Mouse (Mus musculus) cerebellum, adult 8-10 months (tissue): ENCODE results near the gene Actr5.

Source experiments
- DNase-seq: peaks from one replicate; pipeline ENCODE4 v3.0.0; 2022

The Actr5 gene

GRCm38 (mm10) chr2:158614418-158614955, 10.2 kb upstream of the Actr5 start:
- DNase-seq, result no peak

DNA sequence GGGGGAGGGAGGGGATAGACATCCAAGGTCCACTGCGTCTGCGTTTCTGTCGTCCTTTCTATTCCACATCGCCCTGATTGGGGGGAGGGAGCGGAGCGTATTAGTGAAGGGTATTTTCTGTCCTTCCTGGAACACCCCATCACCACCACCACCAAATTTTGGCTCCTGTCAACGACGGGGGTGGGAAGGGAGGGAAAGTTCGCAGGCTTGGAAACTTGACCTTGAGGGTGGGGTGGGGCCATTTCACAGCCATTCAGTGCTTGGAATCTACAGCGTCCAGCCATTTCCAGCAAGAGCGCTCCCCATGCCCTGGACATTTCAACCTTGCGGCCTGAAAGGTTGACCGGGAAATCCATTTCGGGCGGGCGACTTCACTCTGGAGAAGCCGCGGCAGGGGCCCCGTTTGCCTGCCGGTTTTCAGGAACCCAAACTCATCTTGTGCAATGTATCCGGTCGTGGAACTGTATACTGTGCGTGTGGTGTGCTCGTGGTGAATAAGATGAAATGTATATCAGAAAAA, 9.5 kb upstream of the Actr5 start:
- no peak for DNase-seq

DNA sequence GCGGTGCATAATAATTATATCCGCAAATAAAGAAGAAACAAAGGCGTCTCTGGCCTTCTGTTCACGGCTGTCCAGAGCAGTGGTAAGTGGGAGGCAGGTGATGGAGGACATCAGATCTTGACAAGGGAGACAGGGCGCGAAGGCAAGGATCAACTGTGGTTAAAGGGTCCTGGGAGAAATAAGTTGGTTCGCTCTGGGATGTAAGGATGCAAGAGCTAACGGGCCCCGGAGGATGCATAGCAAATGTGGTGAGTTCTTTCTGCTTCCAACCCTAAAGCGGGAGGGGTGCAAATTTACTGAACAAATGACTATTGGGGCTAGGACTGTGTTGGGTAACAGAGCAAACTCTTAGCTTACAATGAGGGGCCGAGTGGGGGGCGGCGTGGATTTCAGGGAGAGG, 9.0 kb upstream of the Actr5 start:
- no peak for DNase-seq

GRCm38 (mm10) chr2:158616296-158616695, 8.4 kb upstream of the Actr5 start:
- no peak for DNase-seq

- DNase-seq, result no peak
Measured at GRCm38 (mm10) chr2:158616790-158617189, 7.9 kb upstream of the Actr5 start.

DNA sequence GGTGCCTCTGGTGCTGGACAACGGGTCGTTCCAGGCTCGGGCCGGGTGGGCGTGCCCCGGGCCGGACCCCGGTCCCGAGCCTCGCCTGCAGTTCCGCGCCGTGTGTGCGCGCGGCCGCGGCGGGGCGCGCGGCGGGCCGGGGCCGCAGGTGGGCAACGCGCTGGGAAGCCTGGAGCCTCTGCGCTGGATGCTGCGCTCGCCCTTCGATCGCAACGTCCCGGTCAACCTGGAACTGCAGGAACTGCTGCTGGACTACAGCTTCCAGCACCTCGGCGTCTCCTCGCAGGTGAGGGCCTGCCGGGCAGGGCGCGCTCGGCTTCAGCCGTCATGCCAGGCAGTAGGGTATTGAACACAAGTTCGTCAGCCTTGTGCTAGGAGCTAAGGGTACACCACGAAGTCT, 543 bp downstream of the Actr5 start:
- DNase-seq, result no peak

DNA sequence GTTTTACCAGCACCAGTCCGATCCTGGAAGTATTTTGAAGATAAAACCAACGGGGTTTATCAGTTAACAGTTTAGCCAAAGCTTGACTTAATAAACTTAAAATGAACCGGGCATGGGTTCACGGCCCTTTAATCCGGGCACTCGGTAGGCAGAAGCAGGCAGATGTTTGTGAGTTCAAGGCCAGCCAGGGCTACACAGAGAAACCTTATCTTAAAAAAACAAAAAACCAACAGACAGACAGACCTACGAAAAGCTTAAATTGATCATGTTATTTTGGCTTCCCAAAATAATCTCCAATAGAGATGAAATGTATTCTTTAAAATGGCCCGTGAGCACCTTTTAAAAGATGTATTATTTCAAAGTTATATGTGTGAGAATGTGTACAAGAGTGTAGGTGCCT, 1.0 kb downstream of the Actr5 start:
- DNase-seq, result no peak

DNA sequence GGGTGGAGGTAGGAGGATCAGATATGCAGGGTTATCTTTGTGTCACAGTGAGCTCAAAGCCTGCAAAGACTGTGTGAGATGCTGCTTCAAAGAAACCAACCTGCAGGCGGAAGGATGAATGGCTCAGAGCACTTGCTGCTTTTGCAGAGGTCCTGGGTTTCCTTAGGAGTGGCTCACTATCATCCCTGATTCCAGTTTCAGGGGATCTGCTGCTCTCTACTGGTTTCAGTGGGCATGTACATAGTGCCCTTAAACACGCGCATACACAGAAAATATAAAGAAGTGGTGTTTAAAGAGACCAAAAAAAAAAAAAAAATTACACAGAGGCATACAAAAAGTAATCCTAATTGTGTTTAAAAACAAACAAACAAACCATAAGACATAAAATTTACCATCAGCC, 4.2 kb downstream of the Actr5 start:
- DNase-seq, result no peak

- no peak for DNase-seq
Measured at GRCm38 (mm10) chr2:158629414-158629813, 4.7 kb downstream of the Actr5 start.

DNA sequence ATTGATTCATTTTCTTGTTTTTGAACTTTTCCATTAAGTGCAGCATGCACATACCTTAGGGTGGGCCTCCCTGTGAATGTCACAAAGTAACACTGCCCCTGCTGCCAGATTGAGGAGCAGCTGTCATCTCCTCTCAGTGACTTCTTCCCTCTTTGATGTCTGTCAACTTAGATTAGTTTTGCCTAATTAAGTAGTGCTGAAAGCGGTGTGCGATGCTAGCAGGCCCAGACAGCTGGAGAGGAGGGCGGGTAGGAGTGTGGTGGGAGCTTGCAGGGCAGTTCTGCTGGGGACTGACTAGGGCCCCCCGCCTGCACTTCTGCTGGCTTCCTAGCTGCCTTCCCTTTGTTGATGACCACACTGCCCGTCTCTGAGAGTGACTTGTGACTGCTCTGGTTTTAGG, 7.2 kb downstream of the Actr5 start:
- no peak for DNase-seq

GRCm38 (mm10) chr2:158641869-158642268, 17.2 kb downstream of the Actr5 start:
- peak; percentile 38 for DNase-seq

DNA sequence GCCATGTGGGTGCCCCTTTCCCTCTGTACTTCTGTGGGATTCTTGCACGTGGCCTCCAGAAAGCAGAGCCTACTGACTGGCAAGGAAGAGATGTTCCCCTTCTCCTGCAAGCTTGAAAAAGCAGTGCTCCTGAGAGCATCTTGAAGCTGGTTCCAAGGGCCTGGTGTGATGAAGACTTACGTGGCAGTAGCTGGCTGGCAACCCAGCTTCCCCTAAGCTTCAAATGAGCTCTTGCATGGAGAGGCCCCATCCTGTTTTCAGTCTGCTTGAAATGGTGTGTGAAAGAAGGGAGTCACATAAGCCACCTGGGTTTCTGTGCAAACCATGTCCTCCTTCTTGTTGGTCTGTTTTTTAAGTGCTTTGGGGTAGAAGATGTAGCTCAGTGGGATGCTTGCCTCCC, 17.9 kb downstream of the Actr5 start:
- no peak for DNase-seq

DNA sequence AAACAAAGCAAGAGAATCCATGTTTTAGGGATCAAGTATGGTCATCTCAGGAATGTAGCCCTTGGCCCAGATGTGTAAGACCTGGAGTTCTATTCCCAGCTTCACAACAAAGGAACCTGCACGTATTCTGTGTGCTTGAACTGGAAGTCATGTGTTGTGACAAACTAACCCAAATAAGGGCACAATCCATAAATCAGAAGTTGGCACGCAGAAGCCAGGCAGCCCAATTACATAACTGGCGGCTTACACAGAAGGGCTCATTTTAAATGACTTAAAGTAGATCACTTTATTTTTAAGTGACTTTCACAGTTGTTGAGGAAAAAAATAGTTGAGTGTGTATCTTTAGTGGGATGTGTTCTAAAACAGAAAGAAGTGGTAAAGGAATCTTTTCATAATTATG, 19.1 kb downstream of the Actr5 start:
- no peak for DNase-seq

DNA sequence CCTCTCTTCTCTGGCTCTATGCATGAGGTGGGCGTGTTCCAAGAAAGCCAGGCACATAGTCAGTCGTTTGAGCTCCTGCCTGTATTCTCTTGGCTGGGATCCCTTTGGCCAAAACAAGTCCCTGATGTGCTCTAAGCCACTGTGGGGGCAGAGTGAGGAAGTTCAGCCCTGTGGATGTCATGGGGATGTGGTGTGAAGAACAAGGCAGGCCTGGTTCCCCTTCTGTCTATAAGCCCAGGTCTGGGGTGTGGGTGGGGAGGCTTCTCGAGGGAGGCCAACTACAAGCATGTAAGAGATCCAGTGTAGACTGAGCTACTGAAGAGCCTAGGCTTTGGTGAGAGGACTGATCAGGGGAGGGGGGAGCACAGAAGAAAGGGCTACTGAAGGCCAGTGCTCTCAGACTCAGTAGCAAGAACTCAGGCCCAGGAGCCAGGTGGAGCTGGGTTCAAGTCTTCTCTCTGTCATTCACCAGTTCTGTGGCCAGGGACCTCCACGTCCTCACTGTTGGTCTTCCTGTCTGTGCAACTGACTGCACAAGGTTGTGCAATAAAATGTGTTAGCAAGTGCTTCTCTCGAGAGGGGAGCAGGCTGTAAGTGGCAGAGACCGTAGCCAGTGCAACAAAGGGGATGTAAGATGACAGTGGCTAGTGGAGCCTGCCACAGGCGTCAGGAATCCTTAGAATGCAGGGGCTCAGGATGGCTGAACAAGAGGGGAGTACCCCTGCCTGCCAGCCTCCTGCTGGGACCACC, 26.6 kb downstream of the Actr5 start:
- DNase-seq, result no peak

GRCm38 (mm10) chr2:158652985-158653384, 28.3 kb downstream of the Actr5 start:
- DNase-seq, result peak; percentile 57

- no peak for DNase-seq
Measured at GRCm38 (mm10) chr2:158654717-158655116, 30.0 kb downstream of the Actr5 start.

GRCm38 (mm10) chr2:158655806-158656205, 31.1 kb downstream of the Actr5 start:
- DNase-seq, result no peak

DNA sequence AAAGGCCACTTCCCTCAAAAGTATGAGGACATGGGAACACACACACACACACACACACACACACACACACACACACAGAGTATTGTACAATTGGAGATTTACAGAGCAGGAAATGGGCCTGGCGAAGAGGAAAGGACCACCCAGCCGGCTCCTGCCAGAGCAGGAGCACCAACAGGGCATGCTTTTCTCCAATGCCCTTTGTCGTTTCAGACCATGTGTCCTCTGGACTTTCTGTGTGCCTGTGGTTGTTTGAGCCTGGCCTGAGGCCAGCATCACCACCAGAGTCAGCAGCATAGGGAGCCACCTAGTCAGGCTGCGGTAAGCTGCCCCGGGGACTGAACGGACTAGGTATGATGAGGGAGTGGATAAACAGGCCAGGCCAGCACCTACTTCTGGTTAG, 34.1 kb downstream of the Actr5 start:
- no peak for DNase-seq

DNA sequence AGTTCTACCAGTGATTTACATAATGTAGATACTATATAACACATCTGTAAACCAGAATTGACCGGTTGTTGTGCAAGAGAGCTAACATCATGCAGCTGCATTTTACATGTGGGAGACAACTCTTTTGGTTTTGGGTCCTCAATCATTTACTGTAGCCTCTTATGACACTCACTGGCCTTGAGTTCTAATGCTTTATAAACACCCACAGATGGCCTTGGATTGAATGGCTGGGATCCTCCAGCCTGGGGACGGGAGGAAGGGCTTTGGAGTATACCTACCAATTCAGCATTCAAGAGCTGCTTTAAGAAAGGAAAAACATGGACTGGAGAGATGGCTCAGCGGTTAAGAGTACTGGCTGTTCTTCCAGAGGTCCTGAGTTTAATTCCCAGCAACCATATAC, 34.7 kb downstream of the Actr5 start:
- DNase-seq, result no peak

GRCm38 (mm10) chr2:158665098-158665497, 40.4 kb downstream of the Actr5 start, which contains the start of gene Ppp1r16b:
Gene Ppp1r16b (plus strand): TSS chr2:158665398.
- DNase-seq, result no peak

DNA sequence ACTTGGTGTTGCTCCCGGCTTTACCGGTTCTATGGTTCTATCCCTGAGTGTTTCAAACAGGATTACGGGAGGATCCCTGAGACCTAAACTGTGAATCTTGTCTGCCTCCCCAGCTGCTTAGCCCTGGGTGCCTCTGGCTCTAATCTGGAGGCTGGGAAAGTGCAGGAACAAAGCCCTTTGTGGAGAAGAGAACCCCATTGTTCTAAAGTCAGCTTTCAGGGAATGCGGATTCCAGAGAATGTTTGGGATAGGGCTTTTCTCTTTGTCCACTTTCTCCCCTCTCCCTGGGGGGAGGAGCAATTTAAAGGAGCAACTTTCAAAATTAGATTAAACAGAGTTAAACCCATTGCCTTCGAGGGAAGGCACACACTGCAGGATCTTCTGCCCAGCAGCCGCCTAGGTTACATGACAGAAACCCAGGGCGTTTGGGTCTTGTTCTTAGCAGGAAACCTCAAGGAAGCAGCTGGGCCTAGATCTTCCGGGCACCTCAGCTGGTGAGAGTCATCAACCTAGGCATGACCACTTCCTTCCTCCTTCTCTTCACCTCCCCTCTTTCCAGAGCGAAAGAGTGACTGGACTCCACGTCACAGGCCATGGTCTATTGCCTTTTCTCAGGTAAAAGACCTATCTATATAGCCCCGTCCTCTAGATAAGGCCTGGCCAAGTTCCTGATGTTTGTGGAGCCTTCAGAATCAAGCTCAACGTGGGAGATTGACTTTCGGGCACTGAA, 41.5 kb downstream of the Actr5 start:
- no peak for DNase-seq

DNA sequence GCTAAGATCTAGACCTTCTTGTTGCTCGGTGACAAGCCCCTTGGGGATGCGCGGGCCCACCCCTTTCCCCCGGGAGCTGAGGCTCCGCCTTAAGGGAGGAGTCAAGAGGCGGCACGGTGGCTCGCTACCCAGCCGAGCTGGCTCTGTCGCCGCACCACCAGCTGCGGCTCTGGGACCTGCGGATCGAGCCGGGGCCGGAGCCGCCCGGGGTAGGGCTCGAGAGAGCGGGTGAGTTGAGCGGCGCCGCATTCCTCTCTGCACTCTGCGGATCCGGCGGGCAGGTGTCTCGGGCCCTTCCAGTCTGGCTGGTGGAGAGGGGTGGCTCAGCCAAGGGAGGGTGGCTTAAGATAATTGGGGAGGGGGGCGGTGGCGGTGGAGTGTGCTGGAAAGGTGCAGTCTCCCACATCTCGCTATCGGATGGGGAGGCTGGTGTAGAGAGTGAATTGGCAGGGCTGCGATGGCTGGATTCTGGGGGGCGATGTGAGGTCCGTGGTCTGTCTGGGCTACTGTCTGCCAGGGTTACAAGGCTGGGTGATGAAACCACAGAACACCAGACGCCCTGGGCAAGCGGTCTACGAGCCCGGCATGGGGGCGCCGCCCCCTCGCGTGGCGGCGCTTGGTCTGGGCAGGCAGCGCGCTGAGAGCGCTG, 42.5 kb downstream of the Actr5 start:
- no peak for DNase-seq

DNA sequence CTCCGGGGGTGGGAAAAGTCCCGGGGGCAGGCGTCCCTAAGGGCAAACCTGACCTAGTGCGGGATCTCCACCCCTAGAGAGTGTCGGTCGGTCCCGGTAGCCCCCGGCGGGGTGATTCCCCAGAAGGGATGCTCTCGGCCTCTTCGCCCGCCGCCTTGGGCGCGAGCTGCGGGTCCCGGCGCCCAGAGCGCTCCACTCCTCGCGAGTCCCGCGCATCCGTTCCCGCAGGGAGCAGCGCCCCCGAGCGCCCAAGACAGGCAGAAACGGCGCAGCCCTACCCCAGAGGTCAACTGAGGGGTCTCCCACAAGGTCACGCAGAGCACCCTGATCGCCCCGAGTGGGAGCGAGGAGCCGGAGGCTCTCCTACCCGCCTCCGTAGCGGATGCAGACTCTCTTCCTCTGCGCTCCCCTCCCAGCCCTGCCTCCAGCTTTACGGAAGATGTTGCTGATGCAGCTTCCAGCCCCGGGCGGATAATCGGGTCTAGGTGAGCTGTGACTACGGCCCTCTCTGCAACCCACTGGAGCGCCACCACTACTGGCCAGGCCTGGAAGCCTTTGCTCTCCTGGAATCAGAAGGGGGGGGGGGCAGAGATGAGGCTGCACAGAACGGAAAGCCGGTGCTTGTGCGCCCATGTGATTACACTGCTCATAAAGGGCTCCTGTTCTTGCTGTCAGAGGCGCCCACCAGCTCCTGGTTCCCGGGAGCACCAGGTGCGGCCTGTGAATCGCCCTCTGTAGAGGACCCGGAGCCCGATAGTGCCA, 43.2 kb downstream of the Actr5 start:
- DNase-seq, result no peak
